Mouse (Mus musculus): Measurements from ENCODE around the gene Rptor.

Rptor gene

GRCm38 (mm10) chr11:119784672-119785341 is 182.1 kb downstream of the Rptor start:
- no peak for DNase-seq (ENCODE audit: low read depth, low spot score)

GRCm38 (mm10) chr11:119785661-119786384 is 183.1 kb downstream of the Rptor start:
- no peak for DNase-seq (ENCODE audit: low read depth, low spot score)

- no peak for DNase-seq (ENCODE audit: low read depth, low spot score)
Observed at GRCm38 (mm10) chr11:119786385-119786880, 183.7 kb downstream of the Rptor start.

- no peak for DNase-seq (ENCODE audit: low read depth, low spot score)
Observed at GRCm38 (mm10) chr11:119788488-119788887, 185.8 kb downstream of the Rptor start.

- DNase-seq (ENCODE audit: low read depth, low spot score), result no peak
Observed at GRCm38 (mm10) chr11:119788919-119789713, 186.4 kb downstream of the Rptor start.

- DNase-seq (ENCODE audit: low read depth, low spot score), result no peak
Observed at GRCm38 (mm10) chr11:119791923-119792564, 189.3 kb downstream of the Rptor start.

- no peak for DNase-seq (ENCODE audit: low read depth, low spot score)
Observed at GRCm38 (mm10) chr11:119793378-119793777, 190.7 kb downstream of the Rptor start.

GRCm38 (mm10) chr11:119794020-119794419 is 191.3 kb downstream of the Rptor start:
- DNase-seq (ENCODE audit: low read depth, low spot score), result no peak

GRCm38 (mm10) chr11:119794671-119795070 is 192.0 kb downstream of the Rptor start:
- no peak for DNase-seq (ENCODE audit: low read depth, low spot score)

- no peak for DNase-seq (ENCODE audit: low read depth, low spot score)
Observed at GRCm38 (mm10) chr11:119796406-119796805, 193.7 kb downstream of the Rptor start.

GRCm38 (mm10) chr11:119796846-119797245 is 194.1 kb downstream of the Rptor start:
- DNase-seq (ENCODE audit: low read depth, low spot score), result no peak

- no peak for DNase-seq (ENCODE audit: low read depth, low spot score)
Observed at GRCm38 (mm10) chr11:119799536-119799935, 196.8 kb downstream of the Rptor start.

- no peak for DNase-seq (ENCODE audit: low read depth, low spot score)
Observed at GRCm38 (mm10) chr11:119801855-119802254, 199.2 kb downstream of the Rptor start.

- DNase-seq (ENCODE audit: low read depth, low spot score), result no peak
Observed at GRCm38 (mm10) chr11:119802947-119803346, 200.2 kb downstream of the Rptor start.

GRCm38 (mm10) chr11:119804392-119804791 is 201.7 kb downstream of the Rptor start:
- DNase-seq (ENCODE audit: low read depth, low spot score), result no peak

GRCm38 (mm10) chr11:119805112-119805750 is 202.5 kb downstream of the Rptor start:
- DNase-seq (ENCODE audit: low read depth, low spot score), result no peak

GRCm38 (mm10) chr11:119806539-119806938 is 203.8 kb downstream of the Rptor start:
- no peak for DNase-seq (ENCODE audit: low read depth, low spot score)

GRCm38 (mm10) chr11:119807431-119808031 is 204.8 kb downstream of the Rptor start:
- DNase-seq (ENCODE audit: low read depth, low spot score), result no peak

GRCm38 (mm10) chr11:119808647-119809280 is 206.1 kb downstream of the Rptor start:
- no peak for DNase-seq (ENCODE audit: low read depth, low spot score)

GRCm38 (mm10) chr11:119809309-119809708 is 206.6 kb downstream of the Rptor start:
- DNase-seq (ENCODE audit: low read depth, low spot score), result no peak
